Mouse (Mus musculus) MEL (cell line): Measurements from ENCODE around the gene Pnp. TPM values are rescaled to one million over a fixed set of nuclear protein-coding genes. Genes with fewer than 3 reads are reported as not detected.
"Not testable (repeated sequence)": the region's sequence is repeated elsewhere in the genome, so short reads cannot be mapped to it uniquely, and the experiment has no call there.

Experiments
- DNase-seq: peaks from one replicate; pipeline ENCODE4 v3.0.0; 2011; ENCODE audit warnings: low read depth, low spot score
- H3K27ac ChIP-seq: 2 replicates; pipeline ENCODE4 v1.5.1; 2012; ENCODE audit warnings: low read depth, mild to moderate bottlenecking, control low read depth, low read length, moderate library complexity; ENCODE audit not compliant: control insufficient read depth
- H3K27me3 ChIP-seq, 2 experiments: fragments of 150-350 bp in 1 of 2; sonication (generic) in 1 of 2; 2 replicates each; pipeline ENCODE4 v1.6.1; 2012; ENCODE audit warnings: low read length in 2 of 2, mild to moderate bottlenecking in 2 of 2, improper control_type of control experiment in 1 of 2, moderate library complexity in 1 of 2; ENCODE audit not compliant: insufficient read depth in 2 of 2, control insufficient read depth in 1 of 2
- H3K36me3 ChIP-seq, 2 experiments: 2 replicates each; pipeline ENCODE4 v1.6.1; 2012 to 2014; ENCODE audit warnings: low read length in 2 of 2, improper control_type of control experiment in 1 of 2, inconsistent platforms in 1 of 2, mild to moderate bottlenecking in 1 of 2; ENCODE audit not compliant: insufficient read depth in 2 of 2, control insufficient read depth in 1 of 2
- H3K4me1 ChIP-seq, 2 experiments: fragments of 150-350 bp in 1 of 2; sonication (generic) in 1 of 2; 2 replicates each; pipeline ENCODE4 v1.6.1; 2012; ENCODE audit warnings: low read length in 2 of 2, improper control_type of control experiment in 1 of 2, mild to moderate bottlenecking in 1 of 2; ENCODE audit not compliant: insufficient read depth in 2 of 2, control insufficient read depth in 1 of 2
- H3K4me3 ChIP-seq, 2 experiments: fragments of 150-350 bp in 1 of 2; sonication (generic) in 1 of 2; 2 replicates each; pipeline ENCODE4 v1.5.1; 2012; ENCODE audit warnings: low read depth in 2 of 2, low read length in 2 of 2, mild to moderate bottlenecking in 2 of 2, moderate library complexity in 2 of 2, control low read depth in 1 of 2, improper control_type of control experiment in 1 of 2; ENCODE audit not compliant: control insufficient read depth in 1 of 2, insufficient read depth in 1 of 2
- H3K79me2 ChIP-seq: 2 replicates; pipeline ENCODE4 v1.6.1; 2012; ENCODE audit warnings: mild to moderate bottlenecking, low read length, moderate library complexity; ENCODE audit not compliant: control insufficient read depth, poor library complexity, insufficient read depth
- H3K9ac ChIP-seq: 2 replicates; pipeline ENCODE4 v1.6.1; 2012; ENCODE audit warnings: low read depth, mild to moderate bottlenecking, control low read depth, low read length, moderate library complexity; ENCODE audit not compliant: control insufficient read depth, poor library complexity, severe bottlenecking
- H3K9me3 ChIP-seq: fragments of 150-350 bp; sonication (generic); replicated peaks from 2 replicates; pipeline ENCODE4 v1.6.1; 2012; ENCODE audit warnings: mild to moderate bottlenecking, low read length, improper control_type of control experiment, moderate library complexity; ENCODE audit not compliant: insufficient read depth
- CHD1 ChIP-seq: IDR thresholded peaks from 2 replicates; pipeline ENCODE4 v1.6.1; 2012; ENCODE audit warnings: low read depth, mild to moderate bottlenecking, inconsistent platforms, low read length, improper control_type of control experiment
- CHD2 ChIP-seq: IDR thresholded peaks from 2 replicates; pipeline ENCODE4 v1.6.1; 2011; ENCODE audit warnings: low read length, improper control_type of control experiment
- GABPA ChIP-seq: IDR thresholded peaks from 2 replicates; pipeline ENCODE4 v1.6.1; 2012; ENCODE audit warnings: low read depth, mild to moderate bottlenecking, inconsistent platforms, low read length, improper control_type of control experiment, moderate library complexity
- HCFC1 ChIP-seq: IDR thresholded peaks from 2 replicates; pipeline ENCODE4 v1.6.1; 2012; ENCODE audit warnings: low read depth, mild to moderate bottlenecking, inconsistent platforms, low read length, improper control_type of control experiment, moderate library complexity
- KAT2A ChIP-seq: conservative IDR thresholded peaks from 2 replicates; pipeline ENCODE4 v1.6.1; 2012; ENCODE audit warnings: low read depth, low read length, improper control_type of control experiment, inconsistent platforms
- MAFK ChIP-seq: IDR thresholded peaks from 2 replicates; pipeline ENCODE4 v1.6.1; 2011; ENCODE audit warnings: low read depth, mild to moderate bottlenecking, low read length, improper control_type of control experiment, borderline replicate concordance
- MYB ChIP-seq: IDR thresholded peaks from 2 replicates; pipeline ENCODE4 v1.6.1; 2011; ENCODE audit warnings: mild to moderate bottlenecking, low read depth, low read length, improper control_type of control experiment
- MYC ChIP-seq: IDR thresholded peaks from 2 replicates; pipeline ENCODE4 v1.6.1; 2011; ENCODE audit warnings: low read depth, mild to moderate bottlenecking, low read length, improper control_type of control experiment, moderate library complexity
- POLR2AphosphoS5 ChIP-seq: IDR thresholded peaks from 2 replicates; pipeline ENCODE4 v1.6.1; 2012; ENCODE audit warnings: low read depth, borderline replicate concordance, mild to moderate bottlenecking, inconsistent platforms, low read length, moderate library complexity, mixed read lengths
- RCOR1 ChIP-seq: IDR thresholded peaks from 2 replicates; pipeline ENCODE4 v1.6.1; 2012; ENCODE audit warnings: low read depth, mild to moderate bottlenecking, inconsistent platforms, low read length, improper control_type of control experiment
- SIN3A ChIP-seq: IDR thresholded peaks from 2 replicates; pipeline ENCODE4 v1.6.1; 2012; ENCODE audit warnings: low read length, improper control_type of control experiment, inconsistent platforms
- TAL1 ChIP-seq: IDR thresholded peaks from 2 replicates; pipeline ENCODE4 v1.6.1; 2012; ENCODE audit warnings: mild to moderate bottlenecking, inconsistent platforms, low read length, moderate library complexity, mixed read lengths
- USF2 ChIP-seq, 2 experiments: IDR thresholded peaks; 2 replicates each; pipeline ENCODE4 v1.6.1; 2011 to 2012; ENCODE audit warnings: improper control_type of control experiment in 2 of 2, low read length in 2 of 2, borderline replicate concordance in 1 of 2, inconsistent platforms in 1 of 2, low read depth in 1 of 2, mild to moderate bottlenecking in 1 of 2; ENCODE audit not compliant: insufficient read depth in 1 of 2
- ZKSCAN1 ChIP-seq: IDR thresholded peaks from 2 replicates; pipeline ENCODE4 v1.6.1; 2012; ENCODE audit warnings: low read depth, mild to moderate bottlenecking, inconsistent platforms, low read length, improper control_type of control experiment, moderate library complexity
- polyA plus RNA-seq, 2 experiments: library from polyadenylated mRNA; stranded (reverse) in 1 of 2; unstranded in 1 of 2; fragments of >175 nt in 1 of 2; fragments of >200 nt in 1 of 2; gene quantifications; 2 replicates each; pipeline versions ENCODE4 v1.2.1 to v1.2.4; 2012; ENCODE audit warnings: low replicate concordance in 2 of 2, low read depth in 1 of 2; ENCODE audit not compliant: insufficient read length in 2 of 2, insufficient read depth in 1 of 2, missing spikeins in 1 of 2
- total RNA-seq: library from RNA; depleted of rRNA; stranded (reverse); fragments of 300-350 nt; gene quantifications from 2 replicates; pipeline ENCODE4 v1.2.3, GENCODE M21; 2012

The Pnp gene
- total and polyA plus RNA-seq, 3 experiments, result 36.2 to 302 (median 46.7) TPM

DNA sequence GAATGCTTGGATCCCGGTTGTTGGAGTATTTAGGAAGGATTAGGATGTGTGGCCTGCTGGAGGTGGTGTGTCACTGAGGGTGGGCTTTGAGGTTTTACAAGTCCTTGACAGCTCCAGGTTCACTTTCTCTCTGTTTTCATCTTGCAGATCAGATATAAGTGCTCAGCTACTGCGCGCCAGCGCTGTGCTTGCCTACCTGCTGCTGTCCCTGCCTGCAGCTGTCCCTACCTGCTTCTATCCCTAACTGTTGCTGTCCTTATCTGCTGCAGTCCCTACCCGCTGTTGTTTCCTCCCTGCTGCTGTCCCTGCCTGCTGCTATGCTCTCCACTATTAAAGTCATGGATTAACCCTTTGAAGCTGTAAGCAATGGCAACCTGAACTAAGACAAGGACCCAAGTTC is 44.1 kb downstream of the Pnp start:
- no peak for DNase-seq
- Histone ChIP-seq H3K4me1 (no peaks in the 10 kb centered on the region), H3K9me3 (no peaks in the 10 kb centered on the region)
- TF ChIP-seq KAT2A, result no peak
- no peak for TF ChIP-seq RCOR1
- TF ChIP-seq CHD1, result no peak
- TF ChIP-seq GABPA, result no peak
- TF ChIP-seq MAFK, result no peak
- no peak for TF ChIP-seq TAL1
- TF ChIP-seq ZKSCAN1, result no peak
- no peak for TF ChIP-seq MYB
- no peak for TF ChIP-seq SIN3A
- no peak for TF ChIP-seq HCFC1
- TF ChIP-seq, all 39 proteins: peak for 0
- no peaks in the 10 kb centered on the region for H3K79me2 ChIP-seq
- H3K27me3 ChIP-seq, result no peaks in the 10 kb centered on the region
- no peak overlapping the region for H3K9ac ChIP-seq
- H3K27ac ChIP-seq, result no peak overlapping the region
- H3K36me3 ChIP-seq, result no peaks in the 10 kb centered on the region
- H3K4me3 ChIP-seq, result no peak overlapping the region

DNA sequence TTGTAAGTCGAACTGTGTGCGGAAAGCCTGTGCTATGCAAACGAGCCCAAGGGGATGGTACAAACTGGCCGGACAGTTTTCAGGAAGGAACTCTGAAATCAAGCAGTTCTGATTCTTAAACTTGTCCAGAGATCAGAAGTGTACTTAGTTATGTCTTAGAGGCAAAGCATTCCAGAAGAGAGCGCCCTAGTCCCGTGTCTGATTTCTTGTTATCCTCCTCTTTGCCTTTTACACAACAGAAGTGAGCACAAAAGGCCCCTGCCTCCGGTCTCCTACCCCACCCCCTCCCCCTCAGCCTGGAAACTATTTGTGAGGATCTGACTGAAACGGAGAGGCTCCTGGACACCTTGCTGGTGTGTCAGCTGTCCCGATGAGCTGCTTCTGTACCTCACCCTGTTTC is 45.8 kb downstream of the Pnp start:
- Histone ChIP-seq H3K9ac (no peak overlapping the region), H3K4me1 (peaks cover 3 to 7% of the 10 kb centered on the region in 2 experiments; a peak in 2 of 4 replicates), H3K27me3 (no peaks in the 10 kb centered on the region), H3K9me3 (no peaks in the 10 kb centered on the region), H3K36me3 (no peaks in the 10 kb centered on the region; a peak in 1 of 4 replicates), H3K27ac (no peak overlapping the region), H3K4me3 (no peak overlapping the region), H3K79me2 (no peaks in the 10 kb centered on the region)
- DNase-seq, result no peak
- no peak for TF ChIP-seq POLR2AphosphoS5
- TF ChIP-seq USF2 (IDR thresholded peaks at IDR 0.05; ENCODE audit: borderline replicate concordance in 1 of 2, insufficient read depth in 1 of 2, low read depth in 1 of 2, low read length in 2 of 2), result no peak
- no peak for TF ChIP-seq MYC
- TF ChIP-seq CHD2, result no peak

DNA sequence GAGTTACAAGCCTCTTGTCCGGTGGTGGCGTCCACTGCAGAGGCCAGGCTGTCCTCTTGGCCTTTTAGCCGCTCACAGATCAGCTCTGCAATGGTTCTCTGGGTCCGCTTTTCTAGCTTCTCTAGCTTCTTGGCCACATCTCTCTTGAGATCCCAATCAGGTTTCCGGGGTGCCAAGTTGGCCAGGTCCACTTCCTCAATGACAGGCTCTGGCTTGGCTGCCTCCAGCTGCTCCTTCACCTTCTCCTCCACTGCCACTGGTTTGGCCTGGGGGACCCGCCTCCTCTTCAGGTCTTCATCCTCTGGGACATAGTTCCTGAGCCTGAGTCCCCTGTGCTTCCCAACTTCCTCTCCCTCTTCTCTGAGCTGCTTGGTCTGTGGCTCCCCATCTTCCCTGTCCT is 47.6 kb downstream of the Pnp start:
- peaks cover 3 to 13% of the 10 kb centered on the region in 2 experiments; a peak in 2 of 4 replicates for H3K4me1 ChIP-seq
- not testable (repeated sequence) for H3K4me3 ChIP-seq, H3K27me3 ChIP-seq, DNase-seq, H3K9me3 ChIP-seq, H3K27ac ChIP-seq, H3K9ac ChIP-seq, H3K36me3 ChIP-seq, H3K79me2 ChIP-seq
